Mouse (Mus musculus): Measurements from ENCODE around the gene Gm17490.

The Gm17490 gene

GRCm38 (mm10) chr2:11625890-11626289 is at the start of gene Gm17490:
Gene Gm17490 (minus strand): TSS chr2:11626264.
- DNase-seq (ENCODE audit: low spot score in 2 of 2): no peak

- DNase-seq (ENCODE audit: low spot score in 2 of 2): no peak
Measured at GRCm38 (mm10) chr2:11672144-11672543, 46.1 kb upstream of the Gm17490 start.

GRCm38 (mm10) chr2:11665326-11665725 is 39.3 kb upstream of the Gm17490 start:
- no peak for DNase-seq (ENCODE audit: low spot score in 2 of 2)

- DNase-seq (ENCODE audit: low spot score in 2 of 2): no peak
Measured at GRCm38 (mm10) chr2:11664806-11665205, 38.7 kb upstream of the Gm17490 start.

GRCm38 (mm10) chr2:11664367-11664766 is 38.3 kb upstream of the Gm17490 start:
- DNase-seq (ENCODE audit: low spot score in 2 of 2): no peak

GRCm38 (mm10) chr2:11663961-11664360 is 37.9 kb upstream of the Gm17490 start:
- peak; percentile 47 to 92 for DNase-seq (ENCODE audit: low spot score in 2 of 2)

GRCm38 (mm10) chr2:11662907-11663230 is 36.8 kb upstream of the Gm17490 start:
- no peak for DNase-seq (ENCODE audit: low spot score in 2 of 2)

GRCm38 (mm10) chr2:11662143-11662906 is 36.3 kb upstream of the Gm17490 start:
- DNase-seq (ENCODE audit: low spot score in 2 of 2): no peak

- no peak for DNase-seq (ENCODE audit: low spot score in 2 of 2)
Measured at GRCm38 (mm10) chr2:11659263-11659662, 33.2 kb upstream of the Gm17490 start.

- no peak for DNase-seq (ENCODE audit: low spot score in 2 of 2)
Measured at GRCm38 (mm10) chr2:11657581-11657980, 31.5 kb upstream of the Gm17490 start.

GRCm38 (mm10) chr2:11654990-11655931 is 29.2 kb upstream of the Gm17490 start:
- peak in 1 of 2 experiments; percentile 43 for DNase-seq (ENCODE audit: low spot score in 2 of 2)

GRCm38 (mm10) chr2:11653780-11654179 is 27.7 kb upstream of the Gm17490 start:
- DNase-seq (ENCODE audit: low spot score in 2 of 2): no peak

- no peak for DNase-seq (ENCODE audit: low spot score in 2 of 2)
Measured at GRCm38 (mm10) chr2:11653330-11653729, 27.3 kb upstream of the Gm17490 start.

- no peak for DNase-seq (ENCODE audit: low spot score in 2 of 2)
Measured at GRCm38 (mm10) chr2:11652780-11653179, 26.7 kb upstream of the Gm17490 start.

- DNase-seq (ENCODE audit: low spot score in 2 of 2): no peak
Measured at GRCm38 (mm10) chr2:11652196-11652595, 26.1 kb upstream of the Gm17490 start.

- DNase-seq (ENCODE audit: low spot score in 2 of 2): no peak
Measured at GRCm38 (mm10) chr2:11651476-11651875, 25.4 kb upstream of the Gm17490 start.

GRCm38 (mm10) chr2:11645297-11645696 is 19.2 kb upstream of the Gm17490 start:
- DNase-seq (ENCODE audit: low spot score in 2 of 2): no peak

- no peak for DNase-seq (ENCODE audit: low spot score in 2 of 2)
Measured at GRCm38 (mm10) chr2:11644057-11644456, 18.0 kb upstream of the Gm17490 start.

GRCm38 (mm10) chr2:11642451-11642941 is 16.4 kb upstream of the Gm17490 start, which contains the start of gene Il2ra:
Gene Il2ra (plus strand): TSS chr2:11642807.
- DNase-seq (ENCODE audit: low spot score in 2 of 2): no peak

GRCm38 (mm10) chr2:11637115-11637514 is 11.1 kb upstream of the Gm17490 start:
- no peak for DNase-seq (ENCODE audit: low spot score in 2 of 2)

- no peak for DNase-seq (ENCODE audit: low spot score in 2 of 2)
Measured at GRCm38 (mm10) chr2:11636138-11636480, 10.0 kb upstream of the Gm17490 start.

GRCm38 (mm10) chr2:11635471-11636137 is 9.5 kb upstream of the Gm17490 start:
- DNase-seq (ENCODE audit: low spot score in 2 of 2): no peak

Data from left cerebral cortex, adult 9 months (tissue).